Mouse (Mus musculus): ENCODE results near the gene Ttc38. TPM values are rescaled to one million over a fixed set of nuclear protein-coding genes. Genes with fewer than 3 reads are reported as not detected.

The Ttc38 gene
- total and polyA plus RNA-seq, 2 experiments from 2014 or later, result 3.3 to 5.1 TPM

- H3K9ac ChIP-seq, result peak within 1 kb of the TSS; percentile 57
- no peak within 1 kb of the TSS for H3K27ac ChIP-seq (ENCODE audit: low read depth, low read length)
- peak within 1 kb of the TSS; percentile 83 for H3K4me2 ChIP-seq (ENCODE audit: low read depth)
- peaks cover 6% of the 10 kb centered on the region; the same call in 1 of the 2 replicates for H3K27me3 ChIP-seq (ENCODE audit: insufficient read depth, low read length)
- 0 out of 2 replicates have a peak, but pooled peaks cover 5% of the 10 kb centered on the region for H3K9me3 ChIP-seq (ENCODE audit: low read length)
- DNase-seq (peak; percentile 36), ATAC-seq (peak; percentile 90)
- no peaks in the 10 kb centered on the region for H3K36me3 ChIP-seq (ENCODE audit: insufficient read depth)
- peak within 1 kb of the TSS; percentile 43 for H3K4me3 ChIP-seq (ENCODE audit: low read depth, low read length)
- TF ChIP-seq CTCF (IDR thresholded peaks at IDR 0.05; ENCODE audit: low read depth), result no peak
- H3K4me1 ChIP-seq (ENCODE audit: insufficient read depth), result no peaks in the 10 kb centered on the region
- WGBS, result 6% methylated on average over 65 of the region's 65 CpGs
Observed at GRCm38 (mm10) chr15:85821203-85822010, 10.7 kb upstream of the Ttc38 start, which contains the start of gene Pkdrej. Pkdrej (minus strand) TSS chr15:85821734.

- no peak for DNase-seq
- Histone ChIP-seq H3K9me3 (ENCODE audit: low read length) (0 out of 2 replicates have a peak, but pooled peaks cover 5% of the 10 kb centered on the region), H3K4me3 (ENCODE audit: low read depth, low read length) (peak overlapping the region; percentile 43), H3K4me1 (ENCODE audit: insufficient read depth) (no peaks in the 10 kb centered on the region), H3K27me3 (ENCODE audit: insufficient read depth, low read length) (peaks cover 6% of the 10 kb centered on the region; the same call in 1 of the 2 replicates), H3K9ac (peak overlapping the region; percentile 57), H3K36me3 (ENCODE audit: insufficient read depth) (no peaks in the 10 kb centered on the region), H3K27ac (ENCODE audit: low read depth, low read length) (no peak overlapping the region), H3K4me2 (ENCODE audit: low read depth) (peak overlapping the region; percentile 83)
- 0 out of 2 replicates have a peak, but pooled peaks have one; percentile 24 for TF ChIP-seq CTCF (IDR thresholded peaks at IDR 0.05; ENCODE audit: low read depth)
- ATAC-seq, result peak; percentile 45; the same call in 1 of the 2 replicates
- WGBS, result 15% methylated on average over 4 of the region's 4 CpGs
Observed at GRCm38 (mm10) chr15:85822011-85822359, 10.1 kb upstream of the Ttc38 start.

GRCm38 (mm10) chr15:85826676-85827075 is 5.4 kb upstream of the Ttc38 start:
- no peak for TF ChIP-seq CTCF (IDR thresholded peaks at IDR 0.05; ENCODE audit: low read depth)
- Histone ChIP-seq H3K27ac (ENCODE audit: low read depth, low read length) (no peak overlapping the region), H3K4me1 (ENCODE audit: insufficient read depth) (0 out of 2 replicates have a peak, but pooled peaks cover 3% of the 10 kb centered on the region), H3K27me3 (ENCODE audit: insufficient read depth, low read length) (no peaks in the 10 kb centered on the region), H3K9me3 (ENCODE audit: low read length) (no peaks in the 10 kb centered on the region), H3K9ac (no peak overlapping the region), H3K36me3 (ENCODE audit: insufficient read depth) (no peaks in the 10 kb centered on the region), H3K4me3 (ENCODE audit: low read depth, low read length) (no peak overlapping the region), H3K4me2 (ENCODE audit: low read depth) (no peak overlapping the region)
- DNase-seq, result no peak
- 80% methylated on average over 5 of the region's 5 CpGs for WGBS
- ATAC-seq, result no peak

GRCm38 (mm10) chr15:85828071-85828470 is 4.0 kb upstream of the Ttc38 start:
- 86% methylated on average over 4 of the region's 4 CpGs for WGBS
- Histone ChIP-seq H3K36me3 (ENCODE audit: insufficient read depth) (no peaks in the 10 kb centered on the region), H3K27me3 (ENCODE audit: insufficient read depth, low read length) (no peaks in the 10 kb centered on the region), H3K4me1 (ENCODE audit: insufficient read depth) (peaks cover 9% of the 10 kb centered on the region; the same call in 1 of the 2 replicates), H3K4me3 (ENCODE audit: low read depth, low read length) (no peak overlapping the region), H3K27ac (ENCODE audit: low read depth, low read length) (no peak overlapping the region), H3K9ac (no peak overlapping the region), H3K4me2 (ENCODE audit: low read depth) (no peak overlapping the region), H3K9me3 (ENCODE audit: low read length) (no peaks in the 10 kb centered on the region)
- ATAC-seq (no peak), DNase-seq (no peak)
- no peak for TF ChIP-seq CTCF (IDR thresholded peaks at IDR 0.05; ENCODE audit: low read depth)

- no peak overlapping the region for H3K4me2 ChIP-seq (ENCODE audit: low read depth)
- TF ChIP-seq CTCF (IDR thresholded peaks at IDR 0.05; ENCODE audit: low read depth), result no peak
- H3K9ac ChIP-seq, result no peak overlapping the region
- ATAC-seq, result no peak
- no peak overlapping the region for H3K4me3 ChIP-seq (ENCODE audit: low read depth, low read length)
- no peaks in the 10 kb centered on the region for H3K27me3 ChIP-seq (ENCODE audit: insufficient read depth, low read length)
- no peaks in the 10 kb centered on the region for H3K9me3 ChIP-seq (ENCODE audit: low read length)
- no peaks in the 10 kb centered on the region for H3K36me3 ChIP-seq (ENCODE audit: insufficient read depth)
- peaks cover 9% of the 10 kb centered on the region; the same call in 1 of the 2 replicates for H3K4me1 ChIP-seq (ENCODE audit: insufficient read depth)
- H3K27ac ChIP-seq (ENCODE audit: low read depth, low read length), result no peak overlapping the region
- DNase-seq, result no peak
- 73% methylated on average over 5 of the region's 5 CpGs for WGBS
Observed at GRCm38 (mm10) chr15:85829470-85829869, 2.6 kb upstream of the Ttc38 start.

GRCm38 (mm10) chr15:85832599-85832998 is 493 bp downstream of the Ttc38 start:
- no peaks in the 10 kb centered on the region for H3K36me3 ChIP-seq (ENCODE audit: insufficient read depth)
- no peak for DNase-seq
- no peak for TF ChIP-seq CTCF (IDR thresholded peaks at IDR 0.05; ENCODE audit: low read depth)
- peak overlapping the region; percentile 57 for H3K9ac ChIP-seq
- no peaks in the 10 kb centered on the region for H3K9me3 ChIP-seq (ENCODE audit: low read length)
- no peaks in the 10 kb centered on the region for H3K27me3 ChIP-seq (ENCODE audit: insufficient read depth, low read length)
- H3K4me1 ChIP-seq (ENCODE audit: insufficient read depth), result peaks cover 9% of the 10 kb centered on the region; the same call in 1 of the 2 replicates
- no peak for ATAC-seq
- 56% methylated on average over 8 of the region's 8 CpGs for WGBS
- H3K27ac ChIP-seq (ENCODE audit: low read depth, low read length), result no peak overlapping the region
- peak overlapping the region; percentile 88 for H3K4me2 ChIP-seq (ENCODE audit: low read depth)
- H3K4me3 ChIP-seq (ENCODE audit: low read depth, low read length), result peak overlapping the region; percentile 47

- no peak overlapping the region for H3K27ac ChIP-seq (ENCODE audit: low read depth, low read length)
- no peaks in the 10 kb centered on the region for H3K27me3 ChIP-seq (ENCODE audit: insufficient read depth, low read length)
- 65% methylated on average over 3 of the region's 3 CpGs for WGBS
- H3K4me1 ChIP-seq (ENCODE audit: insufficient read depth), result peaks cover 9% of the 10 kb centered on the region; the same call in 1 of the 2 replicates
- DNase-seq (no peak), ATAC-seq (no peak)
- H3K4me2 ChIP-seq (ENCODE audit: low read depth), result no peak overlapping the region
- no peak overlapping the region for H3K4me3 ChIP-seq (ENCODE audit: low read depth, low read length)
- peak; percentile 29; the same call in 1 of the 2 replicates for TF ChIP-seq CTCF (IDR thresholded peaks at IDR 0.05; ENCODE audit: low read depth)
- H3K9me3 ChIP-seq (ENCODE audit: low read length), result no peaks in the 10 kb centered on the region
- H3K36me3 ChIP-seq (ENCODE audit: insufficient read depth), result no peaks in the 10 kb centered on the region
- no peak overlapping the region for H3K9ac ChIP-seq
Observed at GRCm38 (mm10) chr15:85835335-85835734, 3.2 kb downstream of the Ttc38 start.
